Mouse (Mus musculus): Measurements from ENCODE around the gene Fbf1.
"Not testable (repeated sequence)": the region's sequence is repeated elsewhere in the genome, so short reads cannot be mapped to it uniquely, and the experiment has no call there.

Gene Fbf1

DNA sequence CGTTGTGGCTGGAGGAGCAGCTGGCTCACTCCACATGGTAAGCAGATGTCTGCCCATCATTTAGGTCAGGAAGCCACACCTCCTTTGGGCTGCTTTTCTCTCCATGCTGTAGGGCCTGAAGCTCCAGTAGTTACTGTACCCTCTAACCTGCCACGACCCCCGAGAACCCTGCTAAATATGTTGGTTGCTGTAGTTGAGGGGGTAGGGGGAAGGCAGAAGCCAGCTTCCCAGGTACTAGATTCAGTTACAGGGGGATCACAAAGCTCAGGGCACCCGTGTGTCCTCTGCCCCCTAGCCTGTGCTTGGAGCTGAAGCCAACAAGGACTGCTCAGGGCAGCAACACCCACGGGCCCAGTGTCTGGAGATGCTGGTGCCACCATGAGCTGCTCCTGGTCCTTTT is 34.5 kb downstream of the Fbf1 start:
- DNase-seq, result no peak

DNA sequence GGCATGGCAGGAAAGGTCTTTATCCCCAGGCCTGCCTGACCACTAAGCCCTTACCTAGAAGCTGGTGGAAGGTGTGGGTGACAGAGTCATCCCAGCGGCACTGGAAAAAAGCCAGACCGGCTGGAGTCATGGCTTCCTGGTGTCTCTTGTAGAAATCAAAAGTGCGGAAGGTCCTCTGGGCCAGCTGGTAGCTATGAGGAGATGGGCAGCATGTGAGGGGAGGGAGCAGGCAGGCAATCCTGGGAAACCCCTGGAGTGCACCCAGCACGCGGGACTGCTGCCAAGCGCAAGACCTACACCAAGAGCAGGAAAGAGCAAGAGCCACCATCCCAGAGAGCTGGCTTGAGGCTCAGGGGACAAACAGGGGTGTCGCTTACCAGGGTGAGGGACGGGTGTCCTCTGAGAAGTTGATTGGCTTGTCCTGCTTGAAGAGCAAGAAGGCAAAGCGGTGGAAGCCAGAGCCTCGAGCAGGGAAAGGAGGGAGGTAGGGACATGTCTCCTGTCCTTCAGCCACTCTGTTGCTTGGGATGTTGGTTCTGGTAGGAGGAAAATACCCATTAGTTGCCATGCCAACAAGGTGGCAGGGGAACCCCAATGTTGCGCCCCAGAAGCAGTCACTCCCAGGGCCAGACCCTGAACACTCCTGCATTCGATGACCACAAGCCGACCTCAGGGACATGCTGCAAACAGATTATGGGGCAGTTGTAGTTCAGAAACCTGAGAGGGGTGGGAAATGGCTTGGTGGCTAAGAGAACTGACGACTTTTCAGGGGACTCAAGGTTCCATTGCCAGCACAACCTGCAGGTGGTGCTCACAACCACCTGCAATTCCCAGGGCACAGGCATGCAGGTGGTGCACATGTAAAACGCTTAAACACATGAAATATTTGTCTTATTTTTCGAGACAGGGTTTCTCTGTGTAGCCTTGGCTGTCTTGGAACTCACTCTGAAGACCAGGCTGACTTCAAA is 35.3 kb downstream of the Fbf1 start:
- peak; percentile 53 for DNase-seq

DNA sequence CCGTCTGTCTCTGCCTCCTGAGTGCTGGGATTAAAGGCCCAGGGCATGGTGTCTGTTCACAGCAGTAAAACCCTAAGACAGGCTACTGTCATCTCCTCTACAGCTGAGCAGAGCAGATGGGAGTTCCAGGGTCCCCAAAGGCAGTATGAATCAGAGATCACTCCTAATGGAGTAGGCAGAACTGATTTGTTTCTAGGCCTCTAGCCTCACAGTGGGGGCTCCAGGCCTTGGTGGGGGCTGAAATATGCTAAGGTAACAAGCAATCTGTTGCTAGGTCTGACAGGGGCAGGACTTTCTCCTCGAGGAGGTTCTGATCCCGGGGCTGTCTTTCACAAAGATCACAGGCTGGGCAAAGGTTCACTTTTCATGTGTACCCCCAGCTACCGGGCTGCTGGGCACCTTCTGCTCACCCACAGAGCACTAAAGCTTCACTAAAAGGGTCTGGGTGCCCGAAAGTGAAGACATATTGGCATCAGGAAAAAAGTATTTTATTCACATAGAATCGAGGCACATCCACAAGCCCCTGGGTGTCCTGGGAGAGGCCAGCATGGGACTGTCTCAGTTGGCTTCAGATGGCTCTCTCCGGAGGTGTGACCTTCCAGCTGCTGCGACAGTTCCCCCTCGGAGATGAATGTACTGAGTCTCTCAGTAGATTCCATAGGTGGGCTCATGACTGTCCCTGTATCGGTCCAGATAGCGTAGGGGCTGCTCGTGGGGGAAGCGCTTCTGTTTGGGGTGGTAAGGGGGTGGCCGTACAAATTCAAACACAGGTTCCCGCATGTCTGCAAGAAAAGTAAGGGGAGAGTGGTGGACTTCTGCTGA is 36.4 kb downstream of the Fbf1 start:
- no peak for DNase-seq

DNA sequence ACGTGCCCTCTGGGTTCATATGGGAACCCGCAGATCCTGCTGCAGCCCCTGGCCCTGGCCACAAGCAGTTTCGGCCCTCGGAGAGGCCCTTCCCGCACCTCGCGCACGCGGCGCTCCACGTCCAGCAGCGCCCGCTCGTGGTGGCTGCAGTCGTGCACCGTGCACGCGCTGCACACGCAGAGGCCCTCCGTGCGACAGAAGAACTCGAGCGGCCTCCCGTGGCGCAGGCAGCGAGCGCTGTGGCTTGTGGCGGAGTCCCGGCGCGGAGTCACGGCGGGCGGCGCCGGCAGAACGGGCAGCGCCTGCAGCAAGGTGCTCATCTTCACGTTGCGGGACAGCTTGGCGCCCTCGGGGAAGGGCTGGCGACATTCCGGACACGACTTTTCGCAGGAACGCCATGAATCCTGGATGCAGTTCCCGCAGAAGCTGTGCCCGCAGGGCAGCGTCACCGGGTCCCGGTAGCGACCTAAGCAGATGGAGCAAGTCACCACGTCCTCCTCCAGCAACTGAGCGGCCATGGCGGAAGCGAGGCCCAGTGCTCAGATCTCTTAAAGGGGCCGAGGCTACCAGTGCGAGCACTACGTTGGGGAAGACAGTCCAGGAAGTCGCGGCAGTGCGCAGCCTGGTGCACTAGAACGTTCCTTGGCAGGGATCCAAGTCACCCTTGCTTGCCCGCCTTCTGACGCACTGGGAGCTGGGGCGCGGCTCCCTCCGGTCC is 37.3 kb downstream of the Fbf1 start, which contains the start of gene Trim65:
Trim65 (minus strand) TSS at position 641 of the 718 bp plus-strand sequence.
- DNase-seq, result peak; percentile 95

- peak; percentile 15 for DNase-seq
Observed at GRCm38 (mm10) chr11:116129993-116130487, 37.9 kb downstream of the Fbf1 start.

DNA sequence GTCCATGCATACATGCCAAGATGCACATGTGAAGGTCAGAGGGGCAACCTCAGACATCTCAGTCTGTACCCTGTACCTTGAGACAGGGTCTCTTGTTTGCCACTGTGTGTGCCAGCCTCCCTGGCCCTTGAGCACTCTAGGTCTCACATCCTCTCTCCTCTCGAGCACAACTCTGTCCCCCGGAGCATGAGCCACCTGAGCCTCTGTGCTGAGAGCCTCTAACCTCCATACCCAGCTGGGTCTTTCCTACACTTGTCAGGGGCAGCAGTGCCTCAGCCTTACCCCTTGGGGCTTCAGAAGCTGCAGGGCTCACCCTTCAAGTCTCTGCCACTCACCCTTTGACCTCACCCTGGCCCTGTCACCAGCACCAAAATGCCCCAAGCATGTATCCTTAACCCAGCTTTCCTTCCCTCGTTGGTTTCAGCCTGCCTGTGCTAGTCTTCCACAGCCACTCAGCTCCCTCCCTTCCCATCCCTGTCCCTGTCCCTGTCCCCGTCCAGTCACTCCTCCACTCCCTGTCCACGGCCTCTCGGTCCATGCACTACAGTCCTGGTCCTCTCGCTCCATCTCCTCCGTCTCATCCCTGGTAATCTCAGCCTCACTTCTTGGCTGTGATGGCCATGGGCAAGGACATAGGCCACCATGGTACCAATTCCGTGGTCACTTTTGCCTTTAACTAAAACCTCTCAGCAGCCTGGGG is 38.7 kb downstream of the Fbf1 start:
- DNase-seq, result no peak

- DNase-seq, result peak; percentile 30
Observed at GRCm38 (mm10) chr11:116127986-116128385, 40.0 kb downstream of the Fbf1 start.

DNA sequence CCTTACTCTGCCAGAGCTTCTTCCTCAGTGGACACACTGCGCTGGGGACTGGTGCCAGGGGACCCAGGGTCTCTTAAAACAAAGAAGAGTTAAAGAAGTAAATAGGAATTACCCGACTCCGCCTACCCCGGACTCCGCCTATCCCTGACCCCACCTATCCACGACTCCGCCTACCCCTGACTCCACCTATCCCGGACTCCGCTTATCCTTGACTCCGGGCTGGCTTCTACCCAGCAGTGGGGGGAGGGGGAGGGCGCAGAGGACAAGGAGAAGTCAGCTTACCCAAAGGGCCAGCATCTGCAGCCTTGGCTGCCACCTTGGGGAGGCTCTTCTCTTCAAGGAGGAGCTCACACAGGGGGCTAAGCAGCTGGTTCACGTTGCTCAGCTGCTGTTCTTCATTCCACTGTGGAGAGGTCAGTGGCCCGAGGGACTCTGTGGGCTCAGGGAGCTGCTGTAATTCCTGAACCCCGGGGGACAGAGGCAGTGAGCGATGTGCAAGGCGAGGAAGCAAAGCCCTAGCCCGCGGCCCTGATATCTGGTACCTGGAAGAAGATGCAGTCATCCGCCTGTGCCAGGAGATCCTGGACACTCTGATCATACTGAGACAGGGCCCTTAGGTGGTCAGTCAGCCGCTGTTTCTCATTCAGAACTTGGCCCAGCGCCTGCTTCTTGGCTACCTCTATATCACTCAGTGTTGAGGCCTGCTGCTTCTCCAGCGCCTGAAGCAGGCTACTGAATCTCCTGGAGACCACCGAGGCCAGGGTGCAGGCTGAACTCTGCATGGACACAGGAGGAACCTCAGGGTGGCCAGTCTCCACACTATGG is 40.6 kb downstream of the Fbf1 start, which contains the start of gene Trim47:
Trim47 (minus strand) TSS at position 55 of the 825 bp plus-strand sequence.
- DNase-seq, result peak; percentile 94

DNA sequence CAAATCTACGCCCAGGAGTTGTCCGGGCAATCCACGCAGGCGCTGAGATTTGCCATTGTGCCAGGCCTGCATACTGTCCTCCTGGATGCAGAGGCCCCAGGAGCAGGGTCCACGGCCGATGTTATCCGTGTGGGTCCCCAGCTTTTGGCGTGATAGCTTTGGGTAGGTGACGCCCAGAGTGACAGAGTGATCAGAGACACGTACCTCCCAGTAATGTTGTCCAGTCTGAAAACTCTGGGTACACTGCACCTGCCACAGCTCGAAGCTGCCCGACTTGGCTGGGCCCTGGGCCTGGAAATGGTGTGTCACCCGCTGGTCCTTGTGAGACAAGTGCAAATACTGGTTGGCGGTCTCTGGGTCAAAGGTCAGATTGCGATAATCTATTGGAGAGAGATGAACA is 41.7 kb downstream of the Fbf1 start:
- peak; percentile 20 for DNase-seq

GRCm38 (mm10) chr11:116121731-116122245 is 46.2 kb downstream of the Fbf1 start:
- not testable (repeated sequence) for DNase-seq

- DNase-seq, result peak; percentile 56
Observed at GRCm38 (mm10) chr11:116117819-116118218, 50.1 kb downstream of the Fbf1 start.

DNA sequence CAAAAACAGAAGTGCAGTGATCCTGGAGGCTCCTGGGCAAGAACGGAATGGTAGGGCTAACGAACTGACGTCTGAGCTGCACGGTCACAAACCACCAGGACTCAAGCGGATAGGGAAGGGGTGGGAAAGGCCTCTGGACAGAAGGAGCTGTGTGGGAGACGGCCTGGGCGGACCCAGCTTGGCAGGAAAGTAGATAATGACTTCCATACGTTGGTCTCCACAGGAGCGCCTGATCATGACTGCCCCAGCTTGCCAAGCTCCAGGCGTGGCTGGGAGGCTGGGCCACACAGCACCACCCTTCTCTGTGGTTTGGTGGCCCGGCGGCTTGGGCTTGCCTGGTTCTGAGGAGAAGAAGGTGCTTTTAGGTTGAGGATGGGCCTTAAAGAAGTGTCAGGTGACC is 50.7 kb downstream of the Fbf1 start:
- no peak for DNase-seq

GRCm38 (mm10) chr11:116111611-116112203 is 56.3 kb downstream of the Fbf1 start:
- DNase-seq, result no peak

DNA sequence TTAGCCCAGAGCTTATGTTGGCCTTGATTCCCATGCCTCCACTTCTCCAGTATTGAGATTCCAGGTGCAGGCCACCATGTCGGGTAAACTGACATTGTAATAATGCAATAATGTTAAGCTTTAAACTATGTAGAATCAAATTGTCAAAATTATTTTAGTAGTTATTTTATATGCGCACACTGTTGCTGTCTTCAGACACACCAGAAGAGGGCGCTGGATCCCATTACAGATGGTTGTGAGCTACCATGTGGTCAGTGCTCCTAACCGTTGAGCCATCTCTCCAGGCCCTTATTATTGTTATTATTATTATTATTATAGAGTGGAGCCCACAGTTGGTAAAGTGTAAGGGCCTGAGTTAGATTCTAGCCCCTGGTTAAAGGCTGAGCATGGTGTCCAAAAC is 56.9 kb downstream of the Fbf1 start:
- no peak for DNase-seq

GRCm38 (mm10) chr11:116110540-116110939 is 57.4 kb downstream of the Fbf1 start:
- no peak for DNase-seq

- DNase-seq, result peak; percentile 90
Observed at GRCm38 (mm10) chr11:116110131-116110530, 57.8 kb downstream of the Fbf1 start.

DNA sequence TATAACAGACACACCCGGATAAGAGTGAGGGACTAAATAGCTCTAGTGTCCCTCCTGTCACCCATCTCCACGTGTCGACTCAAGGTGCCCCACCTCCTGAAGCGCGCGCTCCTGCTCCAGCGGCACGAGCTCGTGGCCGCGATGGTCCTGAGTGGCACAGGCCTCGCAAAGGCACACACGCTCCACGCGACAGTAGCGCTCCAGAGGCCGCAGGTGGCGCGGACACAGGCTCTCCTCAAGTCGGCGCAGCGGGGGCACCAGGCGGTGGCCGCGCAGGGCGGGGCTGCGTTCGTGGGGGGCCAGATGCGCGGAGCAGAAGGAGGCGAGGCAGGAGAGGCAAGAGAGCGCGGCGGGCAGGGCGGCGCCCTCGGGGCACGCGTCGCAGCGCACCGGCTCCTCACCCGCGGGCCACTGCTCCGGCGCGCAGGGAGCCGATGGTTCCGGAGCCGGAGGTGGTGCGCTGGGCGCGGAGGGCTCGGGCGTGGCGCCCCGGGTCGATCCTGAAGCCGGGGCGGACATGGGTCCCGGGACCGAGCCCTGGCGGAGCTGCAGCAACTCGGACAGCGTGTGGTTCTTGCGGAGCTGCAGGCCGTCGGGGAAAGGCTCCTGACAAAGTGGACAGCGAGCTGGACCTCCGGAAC is 58.4 kb downstream of the Fbf1 start:
- peak; percentile 66 for DNase-seq

DNA sequence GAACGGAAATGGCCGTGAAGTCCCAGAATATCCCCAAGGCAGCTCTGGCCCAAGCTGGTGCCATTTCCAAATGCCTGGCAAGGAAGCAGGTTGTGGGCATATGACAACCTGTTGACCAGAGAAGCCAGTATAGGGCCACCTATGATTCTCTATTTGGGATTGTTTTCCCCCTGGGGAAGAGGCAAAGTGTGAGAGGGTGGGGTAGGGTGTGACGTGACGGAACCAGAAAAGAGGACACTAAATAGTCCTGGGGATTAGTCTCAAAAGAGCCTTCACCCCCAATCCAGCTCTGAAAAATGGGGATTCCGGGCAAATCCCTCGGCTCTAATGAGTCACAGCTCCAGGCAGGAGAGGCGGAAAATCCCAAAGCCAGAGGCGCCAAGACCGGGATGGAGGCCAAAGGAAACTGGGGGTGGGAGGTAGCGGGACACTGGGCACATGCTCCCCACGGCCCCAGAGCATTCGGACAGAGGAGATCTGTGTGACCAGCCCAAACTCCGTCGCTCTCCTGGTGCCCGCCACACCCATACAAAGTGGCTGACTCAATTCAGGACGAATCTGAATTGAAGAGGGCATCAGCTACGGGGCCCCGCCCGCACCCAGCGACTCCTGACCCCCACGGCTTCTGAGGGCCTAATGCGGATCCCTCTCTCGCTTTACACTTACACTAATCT is 59.4 kb downstream of the Fbf1 start:
- peak; percentile 80 for DNase-seq

DNA sequence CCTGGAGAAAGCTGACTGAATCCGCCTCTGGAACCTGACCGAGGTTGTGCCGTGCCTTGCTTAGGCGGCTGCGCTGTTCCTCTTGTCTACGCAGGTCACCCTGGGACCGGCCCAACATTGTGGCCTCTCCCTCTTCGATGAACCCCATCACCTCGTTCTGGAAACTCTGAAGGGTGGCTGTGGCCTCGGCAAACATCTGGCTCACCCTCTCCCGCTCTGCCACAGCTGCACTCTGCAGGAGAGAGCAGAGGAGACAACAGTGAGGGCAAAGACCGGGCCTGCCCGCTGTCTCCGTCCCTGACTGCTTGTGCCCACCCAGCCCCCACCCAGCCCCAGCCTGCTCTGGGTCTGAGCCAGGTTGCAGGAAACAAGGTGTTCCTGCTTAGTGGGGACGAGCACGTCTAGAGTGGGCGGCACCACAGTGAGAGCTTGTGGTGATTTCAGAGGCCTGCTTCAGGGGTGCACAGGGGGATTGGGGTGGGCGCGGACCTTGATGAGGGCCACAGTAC is 60.1 kb downstream of the Fbf1 start:
- no peak for DNase-seq

Data from kidney, postnatal 10 days (tissue).